Mouse (Mus musculus) frontal cortex, postnatal 36 days (tissue): ENCODE data around the gene Trio.
"Not testable (repeated sequence)": the region's sequence is repeated elsewhere in the genome, so short reads cannot be mapped to it uniquely, and the experiment has no call there.

Source experiments
- DNase-seq, 2 experiments: peaks; one replicate each; pipeline ENCODE4 v3.0.0; 2022; ENCODE audit warnings: low spot score in 2 of 2

The Trio gene

GRCm38 (mm10) chr15:27723746-27724145 lies 301.9 kb downstream of the Trio start:
- no peak for DNase-seq

GRCm38 (mm10) chr15:27720297-27720696 lies 305.4 kb downstream of the Trio start:
- not testable (repeated sequence) for DNase-seq

DNA sequence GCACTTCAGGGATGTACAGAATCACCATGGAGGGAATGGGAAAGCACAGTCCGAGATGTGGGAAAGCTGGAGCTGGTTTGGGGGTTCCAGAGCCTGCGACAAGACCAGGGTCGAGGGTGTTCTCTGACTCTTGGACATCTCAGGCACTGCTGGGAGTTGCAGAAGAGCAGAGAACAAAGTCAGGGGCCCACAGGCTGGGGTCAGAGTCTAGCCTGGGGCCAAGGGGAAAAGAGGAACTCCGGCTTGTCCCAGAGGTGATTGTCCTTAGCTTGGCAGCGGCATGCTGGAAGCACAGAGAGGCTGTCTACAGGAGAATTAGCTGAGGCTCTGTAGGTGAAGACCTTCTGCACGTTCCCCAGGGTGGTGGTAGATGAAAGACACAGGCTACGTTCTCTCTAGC lies 307.0 kb downstream of the Trio start:
- DNase-seq = no peak

- DNase-seq = peak in 1 of 2 experiments; percentile 78
These were observed 310.3 kb downstream of the Trio start for GRCm38 (mm10) chr15:27715331-27715730.

DNA sequence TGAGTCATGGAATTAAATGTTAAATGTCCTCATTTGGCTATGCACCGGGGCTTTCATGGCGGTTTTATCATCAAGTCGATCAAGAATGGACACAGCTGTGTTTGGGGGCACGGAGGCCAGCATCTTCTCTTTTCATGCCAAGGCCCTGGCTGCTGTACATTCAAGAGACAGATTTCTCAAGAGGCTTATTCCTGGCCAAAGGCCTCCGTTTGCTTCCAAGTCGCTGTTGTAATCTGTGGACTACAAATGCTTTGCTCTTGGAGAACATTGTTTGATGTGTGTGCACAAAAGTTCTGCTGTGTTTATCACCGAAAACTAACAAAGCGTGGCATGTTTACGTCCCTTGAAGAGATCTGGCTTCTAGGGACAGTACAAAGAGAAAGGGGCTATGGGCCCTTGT lies 314.9 kb downstream of the Trio start:
- DNase-seq = no peak

GRCm38 (mm10) chr15:27708968-27709612 lies 316.6 kb downstream of the Trio start:
- DNase-seq = no peak

GRCm38 (mm10) chr15:27708499-27708898 lies 317.1 kb downstream of the Trio start:
- no peak for DNase-seq

DNA sequence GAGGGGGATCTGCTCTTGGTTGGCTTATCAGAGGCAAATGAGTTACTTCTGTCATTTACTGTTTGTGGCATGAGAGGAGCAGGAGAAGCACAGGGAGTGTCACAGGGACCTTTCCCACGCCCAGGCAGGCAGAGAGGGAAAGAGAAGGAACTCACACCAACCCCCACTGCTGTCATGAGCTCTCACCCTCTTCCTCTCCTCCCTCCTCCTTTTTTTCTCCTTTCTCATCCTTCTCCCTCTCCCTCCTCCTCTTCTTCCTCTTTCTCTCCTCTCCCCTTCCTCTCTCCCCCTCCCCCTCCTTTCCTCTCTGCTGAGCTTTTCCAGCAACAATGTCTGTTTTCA lies 322.7 kb downstream of the Trio start:
- no peak for DNase-seq

- DNase-seq = peak; percentile 45 to 57
These were observed 323.3 kb downstream of the Trio start for GRCm38 (mm10) chr15:27702031-27702971.

DNA sequence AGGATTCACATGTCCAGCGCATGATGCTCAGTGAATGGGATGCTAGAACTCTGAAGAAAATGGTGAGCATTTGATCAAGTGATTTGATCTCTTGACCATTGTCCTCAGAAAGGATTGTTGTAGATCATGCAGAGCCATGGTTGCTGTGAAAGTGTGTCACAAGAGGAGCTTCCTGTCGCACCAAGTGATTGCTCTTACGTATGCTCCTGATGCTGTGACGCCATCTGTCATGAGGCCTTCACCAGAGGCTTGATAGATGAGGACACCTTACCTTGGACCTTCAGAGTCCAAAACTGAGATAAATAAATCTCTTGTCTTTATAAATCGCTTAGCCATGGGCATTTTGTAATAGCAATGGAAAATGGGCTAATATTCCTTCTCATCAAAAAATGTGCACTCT lies 328.0 kb downstream of the Trio start:
- no peak for DNase-seq

DNA sequence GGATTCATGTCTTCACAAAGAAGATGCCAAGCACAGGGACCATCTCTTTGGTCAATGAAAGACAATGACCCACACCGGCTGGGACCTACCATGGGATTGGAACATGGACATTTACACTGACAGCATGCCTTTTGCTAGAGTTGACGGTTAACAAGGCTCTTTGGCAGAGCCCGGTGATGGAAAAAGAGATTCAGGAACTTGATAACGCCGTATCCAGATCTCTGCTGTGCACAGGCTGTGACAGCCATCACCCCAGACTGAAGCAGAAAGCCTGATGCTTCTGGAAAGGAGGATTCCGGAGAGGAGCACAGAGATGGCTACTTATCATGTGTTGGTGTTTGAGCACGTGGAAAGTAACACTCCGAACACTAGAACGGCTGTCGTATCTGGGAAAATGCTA lies 332.4 kb downstream of the Trio start:
- no peak for DNase-seq

DNA sequence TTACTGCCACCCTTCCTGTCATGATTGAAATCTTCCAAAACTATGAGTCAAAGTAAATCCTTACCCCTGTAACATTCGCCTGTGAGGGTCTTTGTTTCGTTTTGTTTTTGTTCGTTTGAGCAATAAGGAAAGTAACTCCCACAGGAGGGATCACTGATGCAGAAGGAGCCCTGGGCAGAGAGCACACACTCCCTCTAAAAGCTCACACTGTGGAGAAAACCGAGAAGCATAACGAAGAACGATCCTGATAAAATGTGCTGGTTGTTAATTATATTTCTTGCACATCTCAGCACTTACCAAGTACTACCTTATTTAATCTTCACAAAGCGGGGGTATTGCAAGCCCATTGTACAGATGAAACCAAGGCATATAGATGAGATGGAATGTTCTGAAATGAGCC lies 333.5 kb downstream of the Trio start:
- DNase-seq = no peak

GRCm38 (mm10) chr15:27691213-27691612 lies 334.4 kb downstream of the Trio start:
- no peak for DNase-seq

DNA sequence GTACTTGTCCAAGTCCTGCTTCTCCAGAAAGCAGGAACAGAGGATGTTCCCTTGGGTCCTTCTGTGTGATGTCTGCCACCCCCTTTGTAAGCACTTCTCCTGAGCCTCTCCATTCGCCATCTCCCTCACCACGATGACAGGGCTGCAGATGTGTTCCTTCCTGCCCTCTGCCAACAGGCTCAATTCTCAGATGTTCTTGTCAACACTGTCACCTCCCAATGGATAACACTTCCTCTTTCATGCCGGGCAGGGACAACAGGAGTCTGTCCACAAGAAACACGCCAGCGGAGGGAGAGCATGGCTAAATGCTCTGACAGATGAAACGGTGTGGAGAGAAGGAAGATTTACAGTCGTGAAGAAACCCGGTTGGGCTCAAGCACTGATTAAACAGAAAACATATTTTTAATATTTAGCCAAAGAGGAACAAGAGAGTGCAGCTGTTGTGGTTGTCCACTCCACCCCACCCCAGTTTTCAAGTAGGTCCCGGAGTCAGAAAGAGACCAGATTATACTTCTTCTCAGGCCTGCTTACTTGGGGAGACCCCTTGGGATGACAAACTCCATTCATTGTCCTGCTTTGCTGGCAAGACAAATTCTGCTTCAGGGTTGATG lies 337.5 kb downstream of the Trio start:
- DNase-seq = no peak

DNA sequence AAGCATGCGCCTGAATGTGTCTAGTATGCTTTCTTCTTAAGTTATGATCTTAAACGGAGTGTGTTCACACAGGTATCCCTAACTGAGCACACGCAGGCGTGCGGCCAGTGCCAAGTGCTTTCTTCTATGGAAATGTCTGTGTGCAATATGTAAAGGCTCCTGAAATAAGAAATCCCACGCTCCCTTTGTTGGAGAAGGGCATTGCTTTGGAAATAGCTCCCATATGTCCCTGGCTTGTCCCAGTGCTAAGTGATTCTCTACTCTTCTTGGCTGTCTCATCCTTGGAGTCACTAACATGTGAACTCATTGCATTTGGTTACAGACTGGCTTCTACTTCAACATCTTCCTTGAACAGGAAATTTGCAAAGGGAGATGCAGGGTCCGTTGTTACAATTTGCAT lies 340.8 kb downstream of the Trio start:
- peak in 1 of 2 experiments; percentile 36 for DNase-seq

- DNase-seq = no peak
These were observed 342.4 kb downstream of the Trio start for GRCm38 (mm10) chr15:27683206-27683605.

GRCm38 (mm10) chr15:27682619-27683018 lies 343.0 kb downstream of the Trio start:
- no peak for DNase-seq

GRCm38 (mm10) chr15:27681419-27682187 lies 344.0 kb downstream of the Trio start, which contains the start of gene Otulinl:
TSS of gene Otulinl (minus strand) at chr15:27681579.
- DNase-seq = peak; percentile 95 to 98

DNA sequence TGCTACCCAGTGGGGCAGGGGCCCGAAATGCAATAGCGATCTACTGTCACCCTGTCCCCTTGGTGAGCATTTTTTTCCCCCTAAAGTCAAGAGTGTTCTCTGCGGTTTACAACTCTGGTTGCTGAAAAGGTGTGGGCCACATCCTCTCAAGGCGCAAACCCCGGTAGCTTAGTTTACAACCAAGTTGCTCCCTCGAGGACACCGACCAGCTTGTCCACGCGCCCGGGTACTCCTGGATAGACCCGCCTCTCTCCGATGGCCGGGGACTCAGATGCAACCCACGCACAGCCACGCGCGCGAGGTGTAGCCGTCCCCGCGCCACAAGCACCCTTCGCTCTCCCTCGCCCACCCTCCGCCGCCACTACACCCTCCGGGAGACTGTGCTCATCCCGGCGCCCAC lies 344.7 kb downstream of the Trio start:
- DNase-seq = no peak
